Mouse (Mus musculus) lung, postnatal 0 days (tissue): ENCODE data around the gene Tceal3.

Experiments
- CTCF ChIP-seq: IDR thresholded peaks from 2 replicates; pipeline ENCODE4 v1.5.1; 2016; ENCODE audit warnings: antibody characterized with exemption, mild to moderate bottlenecking
- EP300 ChIP-seq: IDR thresholded peaks from 2 replicates; pipeline ENCODE4 v1.6.1; 2016; ENCODE audit warnings: antibody characterized with exemption, mild to moderate bottlenecking, control low read depth

DNA sequence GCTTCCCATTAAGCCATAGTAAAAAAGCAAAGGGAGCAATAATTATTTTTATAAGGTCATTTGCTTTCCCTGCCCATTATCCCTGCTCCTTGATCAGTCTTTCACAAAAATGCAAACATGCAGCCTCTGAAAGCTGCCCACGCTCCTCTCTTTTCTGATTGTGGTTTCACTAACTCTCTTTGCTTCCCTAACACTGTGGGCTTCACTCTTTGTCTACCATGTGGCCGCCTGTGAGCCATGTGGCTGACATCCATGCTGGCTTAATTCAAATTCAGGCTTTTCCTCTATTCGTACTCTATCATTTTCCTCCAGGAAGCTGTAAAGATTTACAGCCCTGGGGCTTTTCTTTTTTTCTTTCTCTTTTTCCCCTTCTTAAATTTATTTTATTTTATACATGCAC, 20.7 kb downstream of the Tceal3 start:
- TF ChIP-seq CTCF (no peak), EP300 (no peak)
